Mouse (Mus musculus): Measurements from ENCODE around the gene Lama5. TPM values are rescaled to one million over a fixed set of nuclear protein-coding genes. Genes with fewer than 3 reads are reported as not detected.

Lama5 gene
- polyA plus RNA-seq, 1 experiment from 2014 or later: 7.8 TPM

DNA sequence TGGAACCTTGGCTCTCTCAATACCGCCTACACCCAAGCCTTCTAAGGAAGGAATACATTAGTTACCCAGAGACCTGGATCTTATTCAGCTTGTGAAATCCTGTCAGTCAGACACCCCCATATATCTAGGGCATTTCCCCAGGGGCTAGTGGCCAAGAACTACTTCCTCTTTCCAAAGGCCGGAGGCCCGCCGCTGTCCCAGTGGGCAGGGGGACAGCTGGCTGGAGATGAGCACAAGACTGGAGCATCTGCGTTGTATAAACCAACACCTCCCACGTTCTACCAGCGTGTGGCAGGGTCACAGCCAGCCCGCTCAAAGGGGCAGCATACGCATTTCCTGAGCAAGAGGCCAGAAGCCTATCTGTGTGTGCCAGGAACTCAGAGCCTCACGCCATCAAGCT lies 22.9 kb downstream of the Lama5 start:
- Histone ChIP-seq H3K4me3 (ENCODE audit: low read depth, low read length) (no peak overlapping the region), H3K27ac (ENCODE audit: low read depth, low read length) (no peak overlapping the region), H3K9me3 (ENCODE audit: control insufficient read depth, low read length) (no peaks in the 10 kb centered on the region), H3K27me3 (ENCODE audit: control insufficient read depth, insufficient read depth, low read length) (no peaks in the 10 kb centered on the region), H3K9ac (ENCODE audit: low read length) (no peak overlapping the region), H3K4me1 (replicated peaks; ENCODE audit: control insufficient read depth, insufficient read depth, low read length) (no peaks in the 10 kb centered on the region; the same call in 1 of the 2 replicates), H3K36me3 (ENCODE audit: control insufficient read depth, insufficient read depth, low read length) (no peaks in the 10 kb centered on the region), H3K4me2 (ENCODE audit: low read depth, low read length, severe bottlenecking) (no peak overlapping the region)
- ATAC-seq (replicated peaks; ENCODE audit: low FRiP score): no peak
- DNase-seq (ENCODE audit: low spot score): no peak
- 86% methylated on average over 10 of the region's 10 CpGs for WGBS

DNA sequence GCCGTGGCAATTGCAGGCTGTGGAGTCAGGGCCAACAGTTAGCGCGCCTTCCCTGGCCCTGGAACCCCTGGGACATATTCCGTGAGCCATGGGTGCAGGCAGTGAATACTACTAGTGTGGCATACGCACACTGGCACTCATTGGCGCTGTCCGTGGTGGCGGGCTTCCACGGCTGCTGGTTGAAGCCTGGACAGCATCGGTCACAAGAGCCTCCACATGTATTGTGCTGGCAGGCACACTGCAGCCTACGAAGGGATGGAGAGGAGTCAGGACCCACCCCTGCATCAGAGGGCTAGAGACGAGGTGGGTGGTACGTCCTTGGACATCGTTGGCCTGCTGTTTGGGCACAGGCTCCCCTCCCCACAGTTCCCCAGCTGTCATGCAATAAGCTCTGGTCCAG lies 23.4 kb downstream of the Lama5 start:
- no peak for ATAC-seq (replicated peaks; ENCODE audit: low FRiP score)
- no peak for DNase-seq (ENCODE audit: low spot score)
- no peaks in the 10 kb centered on the region for H3K36me3 ChIP-seq (ENCODE audit: control insufficient read depth, insufficient read depth, low read length)
- H3K4me1 ChIP-seq (replicated peaks; ENCODE audit: control insufficient read depth, insufficient read depth, low read length): no peaks in the 10 kb centered on the region; the same call in 1 of the 2 replicates
- H3K9ac ChIP-seq (ENCODE audit: low read length): no peak overlapping the region
- H3K9me3 ChIP-seq (ENCODE audit: control insufficient read depth, low read length): no peaks in the 10 kb centered on the region
- H3K27ac ChIP-seq (ENCODE audit: low read depth, low read length): no peak overlapping the region
- H3K4me3 ChIP-seq (ENCODE audit: low read depth, low read length): no peak overlapping the region
- no peaks in the 10 kb centered on the region for H3K27me3 ChIP-seq (ENCODE audit: control insufficient read depth, insufficient read depth, low read length)
- WGBS: 93% methylated on average over 14 of the region's 14 CpGs
- no peak overlapping the region for H3K4me2 ChIP-seq (ENCODE audit: low read depth, low read length, severe bottlenecking)

DNA sequence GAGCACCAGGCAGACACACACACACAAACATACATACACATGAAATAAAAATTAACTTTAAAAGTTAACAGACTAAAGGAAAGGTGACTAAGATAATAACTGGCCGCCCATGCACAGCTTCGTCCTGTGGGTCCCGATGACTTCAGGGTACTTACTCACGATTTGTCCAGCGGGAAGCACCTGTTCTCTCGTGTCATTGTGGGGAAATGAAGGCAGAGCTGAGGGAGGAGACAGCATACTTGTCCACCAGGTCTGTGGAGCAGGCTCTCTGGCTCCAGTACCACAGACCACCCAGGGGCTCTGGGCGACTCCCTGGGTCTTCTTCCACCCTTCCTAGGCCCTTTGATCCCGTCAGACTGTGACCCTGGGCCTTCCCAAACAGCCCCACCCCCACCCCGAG lies 24.4 kb downstream of the Lama5 start:
- DNase-seq (ENCODE audit: low spot score): no peak
- 74% methylated on average over 9 of the region's 9 CpGs for WGBS
- Histone ChIP-seq H3K4me3 (ENCODE audit: low read depth, low read length) (no peak overlapping the region), H3K27ac (ENCODE audit: low read depth, low read length) (no peak overlapping the region), H3K9ac (ENCODE audit: low read length) (no peak overlapping the region), H3K27me3 (ENCODE audit: control insufficient read depth, insufficient read depth, low read length) (no peaks in the 10 kb centered on the region), H3K4me1 (replicated peaks; ENCODE audit: control insufficient read depth, insufficient read depth, low read length) (no peaks in the 10 kb centered on the region; the same call in 1 of the 2 replicates), H3K9me3 (ENCODE audit: control insufficient read depth, low read length) (no peaks in the 10 kb centered on the region), H3K36me3 (ENCODE audit: control insufficient read depth, insufficient read depth, low read length) (no peaks in the 10 kb centered on the region), H3K4me2 (ENCODE audit: low read depth, low read length, severe bottlenecking) (no peak overlapping the region)
- ATAC-seq (replicated peaks; ENCODE audit: low FRiP score): no peak

DNA sequence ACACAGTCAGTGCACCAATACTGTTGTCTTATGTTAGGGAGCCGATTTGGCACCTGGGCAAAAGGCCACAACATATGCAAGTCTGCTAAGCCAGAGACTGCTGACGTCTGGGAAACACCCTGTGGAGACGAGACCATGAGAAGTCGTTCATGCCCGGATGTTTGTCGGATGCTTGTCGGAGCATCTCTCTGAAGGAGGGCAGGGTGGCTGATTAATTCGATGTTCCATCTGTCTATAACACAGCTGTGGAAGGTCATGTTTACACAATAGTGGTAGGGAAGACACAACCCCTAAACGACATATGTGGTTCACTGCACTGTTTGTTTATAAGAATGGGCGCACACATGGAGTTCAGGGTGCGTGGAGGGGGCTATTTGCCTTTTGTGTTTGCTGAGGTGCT lies 25.0 kb downstream of the Lama5 start:
- WGBS: 76% methylated on average over 11 of the region's 11 CpGs
- Histone ChIP-seq H3K36me3 (ENCODE audit: control insufficient read depth, insufficient read depth, low read length) (no peaks in the 10 kb centered on the region), H3K4me1 (replicated peaks; ENCODE audit: control insufficient read depth, insufficient read depth, low read length) (no peaks in the 10 kb centered on the region; the same call in 1 of the 2 replicates), H3K27ac (ENCODE audit: low read depth, low read length) (no peak overlapping the region), H3K27me3 (ENCODE audit: control insufficient read depth, insufficient read depth, low read length) (no peaks in the 10 kb centered on the region), H3K4me2 (ENCODE audit: low read depth, low read length, severe bottlenecking) (no peak overlapping the region), H3K4me3 (ENCODE audit: low read depth, low read length) (no peak overlapping the region), H3K9ac (ENCODE audit: low read length) (no peak overlapping the region), H3K9me3 (ENCODE audit: control insufficient read depth, low read length) (no peaks in the 10 kb centered on the region)
- ATAC-seq (replicated peaks; ENCODE audit: low FRiP score) (no peak), DNase-seq (ENCODE audit: low spot score) (no peak)

DNA sequence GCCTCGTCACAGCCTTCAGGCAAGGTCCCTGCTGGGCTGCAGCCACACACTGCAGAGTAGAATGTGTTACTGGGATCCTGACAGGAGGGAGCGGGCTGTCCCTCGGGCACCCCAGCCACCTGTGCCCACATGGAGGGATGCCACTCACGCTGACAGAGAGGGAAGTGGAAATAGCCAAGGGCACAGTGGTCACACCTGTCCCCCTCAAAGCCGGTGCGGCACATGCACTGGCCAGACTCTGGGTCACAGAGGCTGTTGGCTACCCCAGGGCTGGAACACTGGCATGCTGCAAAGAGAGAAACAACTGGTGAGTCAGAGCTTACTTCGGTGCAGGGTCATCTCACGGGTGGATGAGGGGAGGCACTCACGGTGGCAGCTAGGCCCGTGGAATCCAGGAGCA lies 26.9 kb downstream of the Lama5 start:
- Histone ChIP-seq H3K27ac (ENCODE audit: low read depth, low read length) (no peak overlapping the region), H3K4me2 (ENCODE audit: low read depth, low read length, severe bottlenecking) (no peak overlapping the region), H3K36me3 (ENCODE audit: control insufficient read depth, insufficient read depth, low read length) (no peaks in the 10 kb centered on the region), H3K9me3 (ENCODE audit: control insufficient read depth, low read length) (no peaks in the 10 kb centered on the region), H3K4me3 (ENCODE audit: low read depth, low read length) (no peak overlapping the region), H3K27me3 (ENCODE audit: control insufficient read depth, insufficient read depth, low read length) (no peaks in the 10 kb centered on the region), H3K9ac (ENCODE audit: low read length) (no peak overlapping the region), H3K4me1 (replicated peaks; ENCODE audit: control insufficient read depth, insufficient read depth, low read length) (no peaks in the 10 kb centered on the region; the same call in 1 of the 2 replicates)
- no peak for ATAC-seq (replicated peaks; ENCODE audit: low FRiP score)
- no peak for DNase-seq (ENCODE audit: low spot score)
- WGBS: 94% methylated on average over 10 of the region's 10 CpGs

DNA sequence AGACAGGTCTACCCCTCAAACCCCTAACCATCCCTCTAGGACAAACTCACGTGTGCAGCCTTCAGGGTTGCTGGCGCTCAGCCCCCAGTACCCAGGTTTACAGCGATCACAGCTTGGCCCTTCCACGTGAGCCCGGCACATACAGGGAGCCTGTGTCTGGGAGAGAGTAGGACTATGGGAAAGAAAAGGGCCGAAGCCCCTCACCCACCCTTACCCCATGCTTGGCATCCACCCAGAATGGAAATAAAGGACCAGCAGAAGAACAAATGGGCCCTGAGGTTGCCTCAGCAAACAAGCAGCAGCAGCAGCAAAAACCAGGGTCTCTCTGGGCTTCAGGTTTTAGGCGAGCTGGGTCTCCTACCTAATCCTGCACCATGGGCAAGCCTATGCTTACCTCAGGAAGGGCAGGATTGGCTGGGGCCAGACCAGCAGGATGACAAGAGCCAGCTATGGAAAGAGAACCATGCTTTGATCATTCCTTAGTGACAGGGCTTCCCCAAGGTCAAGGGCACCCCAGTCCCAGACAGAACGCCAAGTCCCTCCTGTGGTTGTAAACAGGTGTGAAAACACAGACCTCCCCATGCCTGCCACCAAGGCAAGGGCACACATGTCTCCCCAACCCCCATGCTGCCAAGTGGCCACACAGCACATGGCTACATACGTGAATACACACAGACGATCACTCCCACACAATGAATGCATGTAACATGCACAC lies 28.2 kb downstream of the Lama5 start:
- H3K9ac ChIP-seq (ENCODE audit: low read length): no peak overlapping the region
- H3K4me2 ChIP-seq (ENCODE audit: low read depth, low read length, severe bottlenecking): no peak overlapping the region
- no peak overlapping the region for H3K27ac ChIP-seq (ENCODE audit: low read depth, low read length)
- H3K9me3 ChIP-seq (ENCODE audit: control insufficient read depth, low read length): no peaks in the 10 kb centered on the region
- DNase-seq (ENCODE audit: low spot score) (no peak), ATAC-seq (replicated peaks; ENCODE audit: low FRiP score) (no peak)
- no peaks in the 10 kb centered on the region for H3K27me3 ChIP-seq (ENCODE audit: control insufficient read depth, insufficient read depth, low read length)
- H3K36me3 ChIP-seq (ENCODE audit: control insufficient read depth, insufficient read depth, low read length): no peaks in the 10 kb centered on the region
- no peaks in the 10 kb centered on the region; the same call in 1 of the 2 replicates for H3K4me1 ChIP-seq (replicated peaks; ENCODE audit: control insufficient read depth, insufficient read depth, low read length)
- H3K4me3 ChIP-seq (ENCODE audit: low read depth, low read length): no peak overlapping the region
- 92% methylated on average over 10 of the region's 10 CpGs for WGBS

DNA sequence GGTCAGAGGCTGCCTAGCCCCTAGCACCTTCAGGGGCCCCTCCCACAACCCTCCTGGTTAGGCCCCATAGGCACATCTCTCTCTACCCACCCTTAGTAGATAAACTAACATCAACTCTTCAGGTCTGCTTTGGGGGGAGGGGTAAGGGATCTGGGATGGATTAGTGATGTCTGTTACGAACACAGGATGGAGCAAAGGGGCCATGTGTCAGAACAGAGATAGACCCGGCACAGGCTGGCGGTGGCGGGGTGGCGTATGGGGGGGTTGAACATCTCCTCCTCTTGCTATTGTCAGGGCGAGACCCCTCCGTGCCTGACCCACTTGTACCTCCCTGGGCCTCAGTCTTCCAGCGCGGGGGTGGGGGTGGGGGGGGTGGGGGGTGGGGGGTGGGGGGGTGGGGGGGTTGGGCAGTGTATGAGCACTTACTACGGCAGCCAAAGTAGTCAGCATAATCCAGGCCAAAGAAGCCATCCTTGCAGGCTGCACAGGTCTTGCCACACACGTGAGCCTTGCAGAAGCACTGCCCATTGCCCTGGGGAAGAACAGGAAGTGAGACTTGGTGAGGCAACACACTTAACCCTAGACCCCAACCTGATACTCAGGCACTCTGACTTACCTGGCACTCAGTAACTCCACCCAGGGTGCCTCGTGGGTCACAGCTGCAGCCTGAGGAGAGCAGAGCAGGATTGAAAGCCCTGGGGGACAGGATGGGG lies 28.9 kb downstream of the Lama5 start:
- Histone ChIP-seq H3K9me3 (ENCODE audit: control insufficient read depth, low read length) (no peaks in the 10 kb centered on the region), H3K4me1 (replicated peaks; ENCODE audit: control insufficient read depth, insufficient read depth, low read length) (no peaks in the 10 kb centered on the region; the same call in 1 of the 2 replicates), H3K9ac (ENCODE audit: low read length) (no peak overlapping the region), H3K36me3 (ENCODE audit: control insufficient read depth, insufficient read depth, low read length) (no peaks in the 10 kb centered on the region), H3K27ac (ENCODE audit: low read depth, low read length) (no peak overlapping the region), H3K4me3 (ENCODE audit: low read depth, low read length) (no peak overlapping the region), H3K27me3 (ENCODE audit: control insufficient read depth, insufficient read depth, low read length) (no peaks in the 10 kb centered on the region), H3K4me2 (ENCODE audit: low read depth, low read length, severe bottlenecking) (no peak overlapping the region)
- ATAC-seq (replicated peaks; ENCODE audit: low FRiP score) (no peak), DNase-seq (ENCODE audit: low spot score) (no peak)
- 84% methylated on average over 12 of the region's 12 CpGs for WGBS

DNA sequence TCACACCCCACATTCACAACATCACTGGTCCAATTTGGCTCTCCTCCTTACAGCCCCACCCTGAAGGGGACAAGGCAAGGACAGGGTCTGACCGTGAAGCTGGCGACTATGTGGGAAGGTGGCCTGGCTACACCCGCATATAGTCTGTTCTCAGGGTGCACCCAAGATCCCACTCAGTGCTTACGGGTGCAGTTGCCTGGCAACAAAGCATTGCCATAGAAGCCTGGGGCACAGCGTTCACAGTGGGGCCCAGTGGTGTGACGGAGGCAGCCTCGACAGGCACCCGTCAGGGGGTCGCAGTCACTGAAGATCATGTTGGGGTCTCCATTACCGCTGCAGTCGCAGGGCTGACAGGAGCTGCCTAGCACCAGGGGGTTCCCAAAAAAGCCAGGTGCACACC lies 38.3 kb downstream of the Lama5 start:
- no peaks in the 10 kb centered on the region for H3K27me3 ChIP-seq (ENCODE audit: control insufficient read depth, insufficient read depth, low read length)
- ATAC-seq (replicated peaks; ENCODE audit: low FRiP score): no peak

More for the DNA sequence above, 38.3 kb downstream of the Lama5 start:
- DNase-seq (ENCODE audit: low spot score): no peak
- Histone ChIP-seq H3K4me2 (ENCODE audit: low read depth, low read length, severe bottlenecking) (no peak overlapping the region), H3K9me3 (ENCODE audit: control insufficient read depth, low read length) (no peaks in the 10 kb centered on the region), H3K4me3 (ENCODE audit: low read depth, low read length) (no peak overlapping the region), H3K4me1 (replicated peaks; ENCODE audit: control insufficient read depth, insufficient read depth, low read length) (no peaks in the 10 kb centered on the region), H3K36me3 (ENCODE audit: control insufficient read depth, insufficient read depth, low read length) (no peaks in the 10 kb centered on the region), H3K27ac (ENCODE audit: low read depth, low read length) (no peak overlapping the region), H3K9ac (ENCODE audit: low read length) (no peak overlapping the region)
- 92% methylated on average over 11 of the region's 11 CpGs for WGBS
